Mouse (Mus musculus): ENCODE data around the gene Gm21915. TPM values are rescaled to one million over a fixed set of nuclear protein-coding genes. Genes with fewer than 3 reads are reported as not detected.

The Gm21915 gene
- polyA plus RNA-seq, 1 experiment, result not detected

DNA sequence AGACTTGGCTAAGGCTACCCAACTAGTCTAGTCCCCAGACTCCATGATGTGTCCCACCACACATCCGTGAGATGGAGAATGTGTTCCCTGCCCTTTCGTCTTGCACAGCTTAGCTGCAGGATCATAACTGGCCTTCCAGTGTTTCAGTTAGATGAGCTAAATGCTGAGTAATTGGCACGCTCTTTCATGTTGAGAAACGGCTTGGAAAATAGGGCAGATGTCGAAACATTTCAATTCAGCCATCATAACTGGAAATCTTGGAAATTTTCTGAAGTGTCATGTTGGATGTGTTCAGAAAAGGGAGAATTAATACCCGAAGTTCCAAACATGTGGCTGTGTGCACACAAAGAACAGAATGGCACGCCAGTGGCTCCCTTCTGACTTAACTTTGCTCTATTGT is 20.1 kb downstream of the Gm21915 start:
- 88% methylated on average over 7 of the region's 7 CpGs for WGBS
- no peak for TF ChIP-seq CTCF (conservative IDR thresholded peaks at IDR 0.05; ENCODE audit: insufficient read depth, insufficient read length, low read depth, low read length)
- TF ChIP-seq POLR2A (IDR thresholded peaks at IDR 0.05; ENCODE audit: low read depth, low read length), result no peak
- Histone ChIP-seq H3K4me3 (ENCODE audit: insufficient read depth, low read depth, low read length) (no peak overlapping the region), H3K4me1 (ENCODE audit: control insufficient read depth, insufficient read depth, low read length) (no peaks in the 10 kb centered on the region), H3K36me3 (ENCODE audit: control insufficient read depth, insufficient read depth, low read length) (no peaks in the 10 kb centered on the region), H3K27ac (ENCODE audit: insufficient read depth, low read depth, low read length) (no peak overlapping the region), H3K27me3 (replicated peaks; ENCODE audit: control insufficient read depth, insufficient read depth, low read length) (peaks cover 2% of the 10 kb centered on the region; the same call in 1 of the 2 replicates)
- DNase-seq, result no peak

DNA sequence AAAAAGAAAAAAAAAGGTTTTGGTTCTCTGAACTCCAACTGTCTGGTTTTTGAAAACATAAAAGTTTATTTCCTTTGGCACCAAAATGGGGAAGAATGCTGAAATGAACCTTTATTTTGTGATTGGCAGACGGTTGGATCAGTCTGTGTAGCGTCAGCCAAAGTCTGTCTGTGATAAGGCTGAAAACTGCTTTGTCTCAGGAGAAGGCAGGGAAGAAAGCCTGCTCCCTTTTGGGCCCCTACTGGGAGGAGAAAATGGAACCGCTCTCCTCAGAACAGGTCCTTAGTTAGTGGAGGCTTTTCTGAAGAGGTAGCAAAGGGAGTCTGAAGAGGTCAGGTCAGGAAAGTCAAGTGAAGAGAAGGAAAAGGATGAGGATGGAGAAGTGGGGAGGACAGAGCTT is 22.6 kb downstream of the Gm21915 start:
- Histone ChIP-seq H3K4me3 (ENCODE audit: insufficient read depth, low read depth, low read length) (no peak overlapping the region), H3K4me1 (ENCODE audit: control insufficient read depth, insufficient read depth, low read length) (no peaks in the 10 kb centered on the region), H3K27me3 (replicated peaks; ENCODE audit: control insufficient read depth, insufficient read depth, low read length) (no peaks in the 10 kb centered on the region), H3K36me3 (ENCODE audit: control insufficient read depth, insufficient read depth, low read length) (no peaks in the 10 kb centered on the region), H3K27ac (ENCODE audit: insufficient read depth, low read depth, low read length) (no peak overlapping the region)
- no peak for DNase-seq
- TF ChIP-seq POLR2A (IDR thresholded peaks at IDR 0.05; ENCODE audit: low read depth, low read length), result no peak
- TF ChIP-seq CTCF (conservative IDR thresholded peaks at IDR 0.05; ENCODE audit: insufficient read depth, insufficient read length, low read depth, low read length), result no peak
- 66% methylated on average over 3 of the region's 3 CpGs for WGBS

DNA sequence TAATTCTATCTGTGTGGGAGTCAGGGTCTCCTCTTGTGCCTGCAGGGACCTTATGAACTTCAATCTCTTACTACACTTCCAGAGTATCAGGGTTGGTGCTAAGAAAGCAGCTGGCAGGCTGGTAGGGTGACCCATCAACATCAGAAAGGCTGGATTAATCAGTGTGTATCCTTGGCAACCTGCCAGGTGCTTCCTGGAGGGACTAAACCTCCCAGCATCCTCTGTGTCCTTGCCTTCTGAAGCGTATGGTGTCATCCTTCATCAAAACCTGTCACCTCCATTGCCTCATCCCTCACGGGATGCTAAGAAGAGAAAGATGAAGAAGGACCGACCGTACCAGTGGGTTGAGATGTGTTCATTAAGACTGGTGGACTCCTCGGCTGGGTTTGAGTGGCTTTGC is 23.4 kb downstream of the Gm21915 start:
- no peaks in the 10 kb centered on the region for H3K4me1 ChIP-seq (ENCODE audit: control insufficient read depth, insufficient read depth, low read length)
- TF ChIP-seq POLR2A (IDR thresholded peaks at IDR 0.05; ENCODE audit: low read depth, low read length) (no peak), CTCF (conservative IDR thresholded peaks at IDR 0.05; ENCODE audit: insufficient read depth, insufficient read length, low read depth, low read length) (no peak)
- no peak overlapping the region for H3K4me3 ChIP-seq (ENCODE audit: insufficient read depth, low read depth, low read length)
- no peaks in the 10 kb centered on the region for H3K36me3 ChIP-seq (ENCODE audit: control insufficient read depth, insufficient read depth, low read length)
- DNase-seq, result peak; percentile 31
- H3K27me3 ChIP-seq (replicated peaks; ENCODE audit: control insufficient read depth, insufficient read depth, low read length), result no peaks in the 10 kb centered on the region
- H3K27ac ChIP-seq (ENCODE audit: insufficient read depth, low read depth, low read length), result no peak overlapping the region
- WGBS, result 46% methylated on average over 5 of the region's 5 CpGs

DNA sequence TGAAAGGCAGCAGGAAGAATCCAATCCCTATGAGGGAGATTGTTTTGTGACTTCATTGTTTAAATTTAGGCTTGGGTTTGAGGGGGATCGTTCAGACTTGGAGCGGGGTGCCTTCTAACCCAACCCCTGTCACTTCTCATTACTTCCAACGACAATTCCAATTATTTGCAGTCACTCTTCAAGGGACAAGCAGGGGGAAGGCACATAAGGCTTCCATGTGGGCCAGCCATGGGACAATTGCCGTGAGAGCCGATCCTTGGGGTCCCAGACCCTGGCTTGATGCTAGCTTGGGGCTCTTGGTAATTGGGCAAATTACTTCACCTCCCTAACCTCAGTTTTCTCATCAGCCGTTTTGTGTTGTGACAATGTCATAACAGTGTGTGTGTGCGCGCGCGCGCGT is 23.9 kb downstream of the Gm21915 start:
- Histone ChIP-seq H3K27me3 (replicated peaks; ENCODE audit: control insufficient read depth, insufficient read depth, low read length) (no peaks in the 10 kb centered on the region), H3K4me3 (ENCODE audit: insufficient read depth, low read depth, low read length) (no peak overlapping the region), H3K36me3 (ENCODE audit: control insufficient read depth, insufficient read depth, low read length) (no peaks in the 10 kb centered on the region), H3K4me1 (ENCODE audit: control insufficient read depth, insufficient read depth, low read length) (no peaks in the 10 kb centered on the region), H3K27ac (ENCODE audit: insufficient read depth, low read depth, low read length) (no peak overlapping the region)
- DNase-seq, result no peak
- TF ChIP-seq POLR2A (IDR thresholded peaks at IDR 0.05; ENCODE audit: low read depth, low read length) (no peak), CTCF (conservative IDR thresholded peaks at IDR 0.05; ENCODE audit: insufficient read depth, insufficient read length, low read depth, low read length) (no peak)
- 80% methylated on average over 12 of the region's 12 CpGs for WGBS

DNA sequence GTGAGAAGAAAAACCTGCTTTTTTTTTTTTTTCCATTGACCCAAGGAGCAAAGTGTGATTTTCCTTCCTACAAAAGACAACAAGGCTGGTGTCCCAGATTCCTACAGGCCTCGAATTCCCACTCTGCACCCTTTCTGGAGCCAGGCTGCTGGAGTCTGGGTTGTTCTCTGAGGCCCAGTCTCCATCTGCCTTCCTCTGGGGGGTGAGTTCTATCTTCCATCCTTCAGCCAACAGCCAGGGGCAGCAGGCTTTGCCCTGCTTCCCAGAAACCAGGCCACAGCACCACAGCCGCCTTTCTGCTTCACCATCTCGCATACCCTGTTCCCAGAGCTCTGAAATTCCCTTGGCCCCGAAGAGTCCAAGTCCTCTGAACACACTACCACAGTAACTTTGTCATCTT is 25.7 kb downstream of the Gm21915 start:
- Histone ChIP-seq H3K27ac (ENCODE audit: insufficient read depth, low read depth, low read length) (no peak overlapping the region), H3K27me3 (replicated peaks; ENCODE audit: control insufficient read depth, insufficient read depth, low read length) (no peaks in the 10 kb centered on the region), H3K36me3 (ENCODE audit: control insufficient read depth, insufficient read depth, low read length) (no peaks in the 10 kb centered on the region), H3K4me3 (ENCODE audit: insufficient read depth, low read depth, low read length) (no peak overlapping the region), H3K4me1 (ENCODE audit: control insufficient read depth, insufficient read depth, low read length) (no peaks in the 10 kb centered on the region)
- 90% methylated on average over 4 of the region's 4 CpGs for WGBS
- DNase-seq, result no peak
- no peak for TF ChIP-seq POLR2A (IDR thresholded peaks at IDR 0.05; ENCODE audit: low read depth, low read length)
- no peak for TF ChIP-seq CTCF (conservative IDR thresholded peaks at IDR 0.05; ENCODE audit: insufficient read depth, insufficient read length, low read depth, low read length)

DNA sequence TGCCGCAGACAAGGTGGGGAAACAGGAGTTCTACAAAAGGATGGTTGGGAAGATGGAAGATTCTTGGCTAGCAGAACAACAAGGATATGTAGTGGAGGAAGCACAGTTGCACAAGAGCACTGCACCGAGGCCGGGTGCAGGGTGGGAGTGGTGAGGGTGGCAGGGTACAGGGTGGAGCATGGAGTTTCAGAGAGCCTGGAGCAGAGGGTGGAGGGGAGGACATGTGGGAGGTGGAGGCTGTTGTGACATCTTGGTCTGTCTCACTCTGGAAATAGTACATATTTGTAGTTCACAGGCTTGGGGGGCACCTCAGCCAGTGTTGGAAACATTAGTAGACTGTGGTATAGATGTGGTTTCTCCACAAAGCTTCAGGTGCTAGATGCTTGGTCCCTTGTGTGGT is 28.8 kb downstream of the Gm21915 start:
- no peak overlapping the region for H3K4me3 ChIP-seq (ENCODE audit: insufficient read depth, low read depth, low read length)
- no peaks in the 10 kb centered on the region for H3K27me3 ChIP-seq (replicated peaks; ENCODE audit: control insufficient read depth, insufficient read depth, low read length)
- H3K4me1 ChIP-seq (ENCODE audit: control insufficient read depth, insufficient read depth, low read length), result no peaks in the 10 kb centered on the region
- TF ChIP-seq POLR2A (IDR thresholded peaks at IDR 0.05; ENCODE audit: low read depth, low read length) (no peak), CTCF (conservative IDR thresholded peaks at IDR 0.05; ENCODE audit: insufficient read depth, insufficient read length, low read depth, low read length) (no peak)
- H3K36me3 ChIP-seq (ENCODE audit: control insufficient read depth, insufficient read depth, low read length), result no peaks in the 10 kb centered on the region
- 57% methylated on average over 3 of the region's 3 CpGs for WGBS
- H3K27ac ChIP-seq (ENCODE audit: insufficient read depth, low read depth, low read length), result no peak overlapping the region
- DNase-seq, result no peak

DNA sequence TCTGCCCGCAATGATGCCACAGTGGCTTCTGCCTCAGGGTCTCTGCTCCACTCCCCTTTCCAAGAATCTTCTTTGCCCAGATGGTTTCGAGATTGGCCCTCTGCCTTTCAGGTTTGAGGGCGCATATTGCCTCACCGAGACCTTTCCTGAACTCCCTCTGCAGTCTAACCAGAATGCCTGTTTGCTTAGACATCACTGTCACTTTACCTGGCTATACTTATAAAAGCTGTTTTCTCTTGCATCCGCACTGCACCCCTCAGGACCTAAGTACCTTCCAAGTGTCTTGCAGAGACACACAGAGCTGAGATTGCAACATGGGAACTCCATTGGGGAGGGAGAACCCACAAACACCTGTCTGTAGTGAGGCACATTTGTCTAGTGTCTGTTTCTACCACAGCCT is 29.8 kb downstream of the Gm21915 start:
- no peak for TF ChIP-seq CTCF (conservative IDR thresholded peaks at IDR 0.05; ENCODE audit: insufficient read depth, insufficient read length, low read depth, low read length)
- TF ChIP-seq POLR2A (IDR thresholded peaks at IDR 0.05; ENCODE audit: low read depth, low read length), result no peak
- no peak overlapping the region for H3K27ac ChIP-seq (ENCODE audit: insufficient read depth, low read depth, low read length)

More for the DNA sequence above, 29.8 kb downstream of the Gm21915 start:
- 92% methylated on average over 5 of the region's 5 CpGs for WGBS
- Histone ChIP-seq H3K36me3 (ENCODE audit: control insufficient read depth, insufficient read depth, low read length) (no peaks in the 10 kb centered on the region), H3K4me1 (ENCODE audit: control insufficient read depth, insufficient read depth, low read length) (no peaks in the 10 kb centered on the region), H3K27me3 (replicated peaks; ENCODE audit: control insufficient read depth, insufficient read depth, low read length) (no peaks in the 10 kb centered on the region), H3K4me3 (ENCODE audit: insufficient read depth, low read depth, low read length) (no peak overlapping the region)
- no peak for DNase-seq

All from kidney, adult 2 months (tissue).